Mouse (Mus musculus) kidney, adult 2 months (tissue): ENCODE measurements around the gene Tas1r3.
A peak's percentile ranks its signal among the peaks of the same experiment; 100 is the strongest.

ENCODE experiments used
- CTCF ChIP-seq: fragments of 200-500 bp; conservative IDR thresholded peaks from 2 replicates; pipeline ENCODE4 v1.5.1; 2011; ENCODE audit warnings: low read depth, mild to moderate bottlenecking, control low read depth, low read length, moderate library complexity, mixed read lengths; ENCODE audit not compliant: insufficient read depth, insufficient read length
- POLR2A ChIP-seq: fragments of 200-500 bp; IDR thresholded peaks from one replicate; pipeline ENCODE4 v1.6.1; 2011; ENCODE audit warnings: low read depth, low read length, control low read depth

DNA sequence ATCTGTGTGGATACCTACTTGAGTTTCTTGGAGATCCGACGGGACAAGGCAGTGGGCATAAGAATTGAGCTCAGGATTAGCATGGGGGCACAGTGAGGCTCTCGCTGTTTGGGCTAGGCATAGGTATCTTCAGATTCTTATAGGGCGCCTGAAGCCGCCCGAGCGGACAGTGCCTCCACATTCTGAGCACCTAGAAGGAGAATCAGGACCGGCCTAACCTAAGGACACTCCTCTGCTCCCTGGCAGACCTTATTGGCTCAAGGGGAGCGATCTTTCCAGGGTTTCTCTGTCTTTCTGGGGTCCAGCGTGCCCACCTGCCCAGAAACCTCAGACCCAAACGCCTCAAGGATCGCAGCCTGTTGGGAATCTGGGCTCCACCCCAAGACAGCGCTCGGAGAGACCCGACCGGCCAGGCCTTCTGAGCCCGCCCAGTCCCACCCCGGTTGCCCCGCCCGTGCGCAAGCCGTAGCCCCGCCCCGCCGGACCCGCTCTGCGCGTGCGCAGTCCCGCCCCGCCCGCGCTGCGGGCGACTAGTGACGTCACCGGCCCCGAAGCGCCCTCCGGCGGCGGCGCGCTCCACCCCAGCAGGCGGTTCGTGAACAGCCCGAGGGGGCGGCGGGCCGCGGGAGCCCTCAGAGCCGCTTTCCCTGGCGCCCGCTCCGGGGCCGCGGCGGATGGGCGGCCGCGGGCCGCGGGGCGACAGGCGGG lies 16.1 kb downstream of the Tas1r3 start, which contains the start of gene Dvl1:
- TF ChIP-seq POLR2A (peak; percentile 23), CTCF (peak; percentile 28; the same call in 1 of the 2 replicates)
